Mouse (Mus musculus) heart, embryonic 15.5 days (tissue): ENCODE measurements around the gene Dnm2. TPM values are rescaled to one million over a fixed set of nuclear protein-coding genes. Genes with fewer than 3 reads are reported as not detected.
"Not testable (repeated sequence)": the region's sequence is repeated elsewhere in the genome, so short reads cannot be mapped to it uniquely, and the experiment has no call there.

ENCODE experiments used
- ATAC-seq: fragments of 200-750 bp; cut with Nextera tagmentation; replicated peaks from 2 replicates; pipeline ENCODE4 v1.8.0; 2017; ENCODE audit warnings: low read depth, moderate TSS enrichment; ENCODE audit not compliant: insufficient number of reproducible peaks, insufficient read depth, low FRiP score
- H3K27ac ChIP-seq: fragments of 300-500 bp; sonication (generic); 2 replicates; pipeline ENCODE4 v1.5.1; 2015; ENCODE audit warnings: mild to moderate bottlenecking, inconsistent platforms
- H3K27me3 ChIP-seq: fragments of 300-500 bp; sonication (generic); 2 replicates; pipeline ENCODE4 v1.6.1; 2015; ENCODE audit warnings: inconsistent platforms
- H3K36me3 ChIP-seq: fragments of 300-500 bp; sonication (generic); 2 replicates; pipeline ENCODE4 v1.6.1; 2015; ENCODE audit warnings: mild to moderate bottlenecking, inconsistent platforms
- H3K4me1 ChIP-seq: fragments of 300-500 bp; sonication (generic); replicated peaks from 2 replicates; pipeline ENCODE4 v1.6.1; 2015; ENCODE audit warnings: inconsistent platforms
- H3K4me2 ChIP-seq: fragments of 300-500 bp; sonication (generic); 2 replicates; pipeline ENCODE4 v1.6.1; 2015; ENCODE audit warnings: inconsistent platforms, mild to moderate bottlenecking, moderate library complexity
- H3K4me3 ChIP-seq: fragments of 300-500 bp; sonication (generic); 2 replicates; pipeline ENCODE4 v1.5.1; 2015; ENCODE audit warnings: mild to moderate bottlenecking, inconsistent platforms
- H3K9ac ChIP-seq: fragments of 300-500 bp; sonication (generic); 2 replicates; pipeline ENCODE4 v1.6.1; 2015; ENCODE audit warnings: mild to moderate bottlenecking, inconsistent platforms
- H3K9me3 ChIP-seq: fragments of 300-500 bp; sonication (generic); replicated peaks from 2 replicates; pipeline ENCODE4 v1.6.1; 2016; ENCODE audit warnings: inconsistent platforms
- WGBS: fragments of 180-500 bp; shearing (Covaris S2); methylation state at CpG from one replicate; pipeline ENCODE4 v1.1.7; 2015; ENCODE audit warnings: mixed read lengths; 5-methylcytosine and 5-hydroxymethylcytosine counted together
- polyA plus RNA-seq: library from polyadenylated mRNA; unstranded; fragments of >200 nt; fragmentation: Nextera tagmentation; extraction: Ambion mirVana; gene quantifications from 2 replicates; pipeline ENCODE4 v1.2.1, GENCODE M21; 2015

Dnm2 gene
- polyA plus RNA-seq, 1 experiment from 2014 or later: 60.0 TPM

- Histone ChIP-seq H3K4me3 (no peak overlapping the region), H3K9me3 (no peaks in the 10 kb centered on the region), H3K9ac (no peak overlapping the region), H3K4me2 (no peak overlapping the region), H3K4me1 (peaks cover 18% of the 10 kb centered on the region), H3K27ac (no peak overlapping the region), H3K27me3 (no peaks in the 10 kb centered on the region), H3K36me3 (no peaks in the 10 kb centered on the region)
- no peak for ATAC-seq
- 75% methylated on average over 10 of the region's 10 CpGs for WGBS
Measured at GRCm38 (mm10) chr9:21456930-21457634, 32.4 kb downstream of the Dnm2 start.

- Histone ChIP-seq H3K27ac (no peak overlapping the region), H3K27me3 (no peaks in the 10 kb centered on the region), H3K9me3 (no peaks in the 10 kb centered on the region), H3K4me3 (no peak overlapping the region), H3K36me3 (no peaks in the 10 kb centered on the region), H3K4me2 (no peak overlapping the region), H3K4me1 (peaks cover 22% of the 10 kb centered on the region), H3K9ac (no peak overlapping the region)
- no peak for ATAC-seq
- 79% methylated on average over 3 of the region's 3 CpGs for WGBS
Measured at GRCm38 (mm10) chr9:21458821-21459220, 34.1 kb downstream of the Dnm2 start.

GRCm38 (mm10) chr9:21460400-21460940 lies 35.8 kb downstream of the Dnm2 start:
- no peak for ATAC-seq
- H3K36me3 ChIP-seq: peaks cover 2% of the 10 kb centered on the region; the same call in 1 of the 2 replicates
- WGBS: 91% methylated on average over 3 of the region's 3 CpGs
- no peak overlapping the region for H3K9ac ChIP-seq
- H3K4me1 ChIP-seq: peaks cover 27% of the 10 kb centered on the region
- H3K27me3 ChIP-seq: no peaks in the 10 kb centered on the region
- H3K4me2 ChIP-seq: no peak overlapping the region
- no peak overlapping the region for H3K4me3 ChIP-seq
- H3K27ac ChIP-seq: no peak overlapping the region
- H3K9me3 ChIP-seq: no peaks in the 10 kb centered on the region

GRCm38 (mm10) chr9:21463138-21463590 lies 38.5 kb downstream of the Dnm2 start:
- Histone ChIP-seq H3K4me3 (no peak overlapping the region), H3K4me2 (peak overlapping the region; percentile 35), H3K9ac (peak overlapping the region; percentile 3; the same call in 1 of the 2 replicates), H3K4me1 (peaks cover 27% of the 10 kb centered on the region), H3K27me3 (no peaks in the 10 kb centered on the region), H3K27ac (peak overlapping the region; percentile 89), H3K36me3 (peaks cover 24% of the 10 kb centered on the region; the same call in 1 of the 2 replicates), H3K9me3 (no peaks in the 10 kb centered on the region)
- peak; percentile 83 for ATAC-seq
- 9% methylated on average over 5 of the region's 5 CpGs for WGBS

- ATAC-seq: no peak
- 76% methylated on average over 3 of the region's 3 CpGs for WGBS
- no peak overlapping the region for H3K4me3 ChIP-seq
- H3K36me3 ChIP-seq: peaks cover 32% of the 10 kb centered on the region; the same call in 1 of the 2 replicates
- H3K4me1 ChIP-seq: peaks cover 24% of the 10 kb centered on the region
- no peaks in the 10 kb centered on the region for H3K9me3 ChIP-seq
- H3K27me3 ChIP-seq: no peaks in the 10 kb centered on the region
- peak overlapping the region; percentile 89 for H3K27ac ChIP-seq
- H3K9ac ChIP-seq: no peak overlapping the region
- H3K4me2 ChIP-seq: no peak overlapping the region
Measured at GRCm38 (mm10) chr9:21463766-21464564, 39.3 kb downstream of the Dnm2 start.

GRCm38 (mm10) chr9:21464565-21464928 lies 39.8 kb downstream of the Dnm2 start:
- not testable (repeated sequence) for H3K4me3 ChIP-seq, H3K9ac ChIP-seq, ATAC-seq, H3K27ac ChIP-seq, H3K4me2 ChIP-seq, H3K9me3 ChIP-seq, H3K27me3 ChIP-seq
- 91% methylated on average over 7 of the region's 7 CpGs for WGBS
- Histone ChIP-seq H3K4me1 (peaks cover 24% of the 10 kb centered on the region), H3K36me3 (peaks cover 38% of the 10 kb centered on the region; the same call in 1 of the 2 replicates)

- Histone ChIP-seq H3K4me1 (no peaks in the 10 kb centered on the region), H3K27me3 (no peaks in the 10 kb centered on the region), H3K9me3 (no peaks in the 10 kb centered on the region), H3K4me2 (no peak overlapping the region), H3K27ac (no peak overlapping the region), H3K9ac (no peak overlapping the region), H3K36me3 (peaks cover 78% of the 10 kb centered on the region), H3K4me3 (no peak overlapping the region)
- 0 out of 2 replicates have a peak, but pooled peaks have one; percentile 23 for ATAC-seq
- 88% methylated on average over 20 of the region's 20 CpGs for WGBS
Measured at GRCm38 (mm10) chr9:21469032-21470024, 44.6 kb downstream of the Dnm2 start.

- Histone ChIP-seq H3K36me3 (peaks cover 88% of the 10 kb centered on the region), H3K27ac (no peak overlapping the region), H3K4me1 (no peaks in the 10 kb centered on the region), H3K4me2 (no peak overlapping the region), H3K9ac (no peak overlapping the region), H3K4me3 (no peak overlapping the region), H3K27me3 (no peaks in the 10 kb centered on the region), H3K9me3 (no peaks in the 10 kb centered on the region)
- no peak for ATAC-seq
- WGBS: 91% methylated on average over 4 of the region's 4 CpGs
Measured at GRCm38 (mm10) chr9:21472913-21473312, 48.2 kb downstream of the Dnm2 start.

- Histone ChIP-seq H3K9me3 (no peaks in the 10 kb centered on the region), H3K27me3 (no peaks in the 10 kb centered on the region), H3K36me3 (peaks cover 78% of the 10 kb centered on the region), H3K4me3 (no peak overlapping the region), H3K4me2 (no peak overlapping the region), H3K9ac (no peak overlapping the region), H3K4me1 (no peaks in the 10 kb centered on the region), H3K27ac (no peak overlapping the region)
- ATAC-seq: no peak
- 97% methylated on average over 6 of the region's 6 CpGs for whole genome bisulfite sequencing
Measured at GRCm38 (mm10) chr9:21477707-21478106, 53.0 kb downstream of the Dnm2 start.

GRCm38 (mm10) chr9:21484065-21484464 lies 59.4 kb downstream of the Dnm2 start:
- H3K9me3 ChIP-seq: no peaks in the 10 kb centered on the region
- H3K9ac ChIP-seq: no peak overlapping the region
- WGBS: 66% methylated on average over 4 of the region's 4 CpGs
- no peak overlapping the region for H3K27ac ChIP-seq
- H3K27me3 ChIP-seq: no peaks in the 10 kb centered on the region
- no peak overlapping the region for H3K4me3 ChIP-seq
- no peaks in the 10 kb centered on the region for H3K4me1 ChIP-seq
- H3K36me3 ChIP-seq: peaks cover 44% of the 10 kb centered on the region
- H3K4me2 ChIP-seq: no peak overlapping the region
- no peak for ATAC-seq
